Mouse (Mus musculus) myocyte (in vitro differentiated cells): ENCODE measurements around the gene Zfp825.
"Not testable (repeated sequence)": the region's sequence is repeated elsewhere in the genome, so short reads cannot be mapped to it uniquely, and the experiment has no call there.

Source experiments
- E2F4 ChIP-seq: IDR thresholded peaks from one replicate; pipeline ENCODE4 v1.6.1; 2011; ENCODE audit warnings: mild to moderate bottlenecking, control low read depth, moderate library complexity; ENCODE audit not compliant: insufficient read depth
- MAX ChIP-seq: IDR thresholded peaks from one replicate; pipeline ENCODE4 v1.6.1; 2011; ENCODE audit warnings: low read depth, mild to moderate bottlenecking, control low read depth
- POLR2A ChIP-seq: IDR thresholded peaks from one replicate; pipeline ENCODE4 v1.6.1; 2011; ENCODE audit warnings: low read depth, mild to moderate bottlenecking, control low read depth, moderate library complexity; ENCODE audit not compliant: insufficient read length
- POLR2AphosphoS2 ChIP-seq: IDR thresholded peaks from one replicate; pipeline ENCODE4 v1.6.1; 2011; ENCODE audit warnings: low read depth, control low read depth; ENCODE audit not compliant: insufficient read length
- TCF12 ChIP-seq: IDR thresholded peaks from one replicate; pipeline ENCODE4 v1.6.1; 2011; ENCODE audit warnings: mild to moderate bottlenecking, control low read depth; ENCODE audit not compliant: poor library complexity, insufficient read depth, severe bottlenecking
- USF1 ChIP-seq: IDR thresholded peaks from one replicate; pipeline ENCODE4 v1.6.1; 2011; ENCODE audit warnings: low read depth, mild to moderate bottlenecking, control low read depth, moderate library complexity

DNA sequence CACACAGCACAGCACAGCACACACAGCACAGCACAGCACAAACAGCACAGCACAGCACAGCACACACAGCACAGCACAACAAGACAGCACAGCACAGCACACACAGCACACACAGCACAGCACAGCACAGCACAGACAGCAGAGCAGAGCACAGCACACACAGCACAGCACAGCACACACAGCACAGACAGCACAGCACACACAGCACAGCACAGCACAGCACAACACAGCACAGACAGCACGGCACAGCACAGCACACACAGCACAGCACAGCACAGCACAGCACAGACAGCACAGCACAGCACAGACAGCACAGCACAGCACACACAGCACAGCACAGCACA, 35.6 kb upstream of the Zfp825 start:
- not testable (repeated sequence) for TF ChIP-seq POLR2A, TCF12, USF1, POLR2AphosphoS2, E2F4, MAX
